Mouse (Mus musculus) kidney, adult 2 months (tissue): Measurements from ENCODE around the gene Zfp985.

Source experiments
- CTCF ChIP-seq: fragments of 200-500 bp; conservative IDR thresholded peaks from 2 replicates; pipeline ENCODE4 v1.5.1; 2011; ENCODE audit warnings: low read depth, mild to moderate bottlenecking, control low read depth, low read length, moderate library complexity, mixed read lengths; ENCODE audit not compliant: insufficient read depth, insufficient read length
- POLR2A ChIP-seq: fragments of 200-500 bp; IDR thresholded peaks from one replicate; pipeline ENCODE4 v1.6.1; 2011; ENCODE audit warnings: low read depth, low read length, control low read depth

- TF ChIP-seq CTCF (no peak), POLR2A (no peak)
Measured at GRCm38 (mm10) chr4:147541105-147541504, 12.0 kb upstream of the Zfp985 start.
